Mouse (Mus musculus) embryo, embryonic 9.5 days (tissue): ENCODE measurements around the gene Tmub2.
"Not testable (repeated sequence)": the region's sequence is repeated elsewhere in the genome, so short reads cannot be mapped to it uniquely, and the experiment has no call there.

Experiments
- DNase-seq: peaks from one replicate; pipeline ENCODE4 v3.0.0-alpha.2; 2017; ENCODE audit errors: extremely low spot score

Gene Tmub2

DNA sequence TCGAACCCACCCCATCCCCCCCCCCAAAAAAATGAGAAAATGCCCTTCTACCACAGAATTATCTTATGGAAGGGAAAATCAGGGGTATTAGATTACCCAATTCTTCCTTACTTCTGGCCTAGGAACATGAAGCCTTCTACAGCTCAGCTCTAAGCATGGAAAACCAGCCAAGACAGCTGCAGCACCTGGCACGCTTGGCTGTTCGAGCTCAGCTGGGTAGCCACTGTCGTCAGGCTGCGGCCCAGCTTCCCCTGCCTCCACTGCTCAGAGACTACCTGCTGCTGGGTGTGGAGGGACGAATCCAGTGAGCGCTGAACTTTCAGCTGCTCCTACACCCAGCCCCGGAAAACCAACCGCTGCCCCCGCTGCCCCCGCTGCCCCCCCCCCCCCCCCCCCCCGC, 7.0 kb upstream of the Tmub2 start:
- DNase-seq: no peak

DNA sequence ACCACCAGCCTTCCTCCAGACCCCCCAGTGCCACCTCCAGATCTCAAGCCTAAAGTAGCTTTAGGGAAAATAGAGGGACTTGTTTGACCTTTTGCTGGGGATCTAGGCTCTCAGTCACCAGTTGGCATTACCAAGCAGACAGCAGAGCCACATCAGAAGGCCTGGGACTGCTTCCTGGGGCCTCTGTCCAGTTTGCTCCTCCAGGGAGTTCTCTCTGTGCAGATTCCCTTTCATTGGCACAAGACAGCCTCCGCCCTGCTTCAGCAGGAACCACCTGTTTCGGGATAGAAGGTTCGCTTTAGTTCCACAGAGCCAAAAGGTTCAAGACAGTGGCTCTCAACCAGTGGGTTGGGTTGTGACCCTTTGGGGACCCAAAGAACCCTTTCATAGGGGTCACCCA, 5.1 kb upstream of the Tmub2 start:
- DNase-seq: no peak

DNA sequence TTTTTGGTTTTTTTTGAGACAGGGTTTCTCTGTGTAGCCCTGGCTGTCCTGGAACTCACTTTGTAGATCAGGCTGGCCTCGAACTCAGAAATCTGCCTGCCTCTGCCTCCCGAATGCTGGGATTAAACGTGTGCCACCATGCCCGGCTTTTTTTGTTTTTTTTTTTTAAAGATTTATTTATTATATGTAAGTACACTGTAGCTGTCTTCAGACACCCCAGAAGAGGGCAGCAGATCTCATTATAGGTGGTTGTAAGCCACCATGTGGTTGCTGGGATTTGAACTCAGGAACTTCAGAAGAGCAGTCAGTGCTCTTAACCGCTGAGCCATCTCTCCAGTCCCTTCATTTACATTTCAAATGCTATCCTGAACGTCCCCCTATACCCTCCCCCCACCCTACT, 4.5 kb upstream of the Tmub2 start:
- DNase-seq: not testable (repeated sequence)

DNA sequence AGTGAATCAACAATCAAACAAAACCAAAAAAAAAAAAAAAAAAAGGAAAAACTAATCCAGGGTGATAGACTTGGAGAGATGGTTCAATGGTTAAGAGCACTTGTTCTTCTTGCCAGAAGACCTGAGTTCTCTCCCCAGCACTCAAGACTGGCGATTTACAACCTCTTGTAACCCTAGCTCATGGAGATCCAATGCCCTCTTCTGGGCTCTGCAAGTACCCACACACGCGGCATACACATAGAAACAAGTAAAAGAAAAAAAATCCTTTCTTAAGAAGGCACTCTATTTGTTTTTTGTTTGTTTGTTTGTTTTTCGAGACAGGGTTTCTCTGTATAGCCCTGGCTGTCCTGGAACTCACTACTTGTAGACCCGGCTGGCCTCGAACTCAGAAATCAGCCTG, 809 bp upstream of the Tmub2 start:
- no peak for DNase-seq

DNA sequence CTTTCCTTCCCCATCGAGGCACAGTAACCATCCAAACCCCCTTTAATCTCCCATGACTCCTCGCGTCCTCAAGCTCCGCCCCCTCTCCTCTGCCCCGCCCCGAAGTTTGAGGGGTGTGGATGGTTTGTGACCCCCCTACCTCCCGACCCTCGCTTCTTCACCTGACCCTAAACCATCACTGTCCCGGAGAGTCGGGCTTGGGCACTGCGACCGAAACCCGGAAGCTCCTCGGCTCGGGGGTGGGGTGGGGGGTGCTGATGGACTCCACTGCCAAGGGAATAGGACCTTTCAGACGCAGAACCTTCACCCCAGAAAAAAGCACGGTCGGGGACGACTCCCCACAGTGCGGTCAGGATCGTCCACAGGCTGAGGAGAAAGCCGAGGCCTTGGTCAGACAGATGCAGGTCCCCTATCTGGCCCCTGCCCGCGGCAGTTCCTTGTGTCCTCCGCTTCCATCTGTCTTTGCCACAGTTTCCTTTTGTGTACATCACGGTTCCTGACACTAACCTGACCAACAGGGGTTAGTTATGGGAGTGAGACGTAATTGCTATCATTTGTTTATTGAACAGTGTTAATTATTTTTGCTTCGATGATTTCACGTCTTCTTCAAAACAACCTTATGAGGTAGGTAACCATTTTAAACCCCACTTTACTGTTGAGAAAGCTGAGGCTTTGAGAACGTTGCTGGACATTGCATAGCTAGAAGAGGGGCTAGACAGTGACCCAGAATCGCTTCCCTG, 534 bp downstream of the Tmub2 start:
- DNase-seq: no peak

DNA sequence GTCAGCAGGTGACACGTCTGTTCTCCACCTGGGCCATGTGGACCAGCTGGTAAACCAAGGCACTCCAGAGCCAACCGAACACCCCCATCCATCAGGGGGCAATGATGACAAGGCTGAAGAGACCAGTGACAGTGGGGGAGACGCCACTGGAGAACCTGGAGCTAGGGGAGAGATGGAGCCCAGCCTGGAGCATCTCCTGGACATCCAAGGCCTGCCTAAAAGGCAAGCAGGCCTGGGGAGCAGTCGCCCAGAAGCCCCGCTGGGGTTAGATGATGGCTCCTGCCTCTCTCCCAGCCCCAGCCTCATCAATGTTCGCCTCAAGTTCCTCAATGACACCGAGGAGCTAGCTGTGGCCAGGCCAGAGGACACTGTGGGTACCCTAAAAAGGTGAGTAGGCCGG, 2.8 kb downstream of the Tmub2 start:
- DNase-seq: no peak

DNA sequence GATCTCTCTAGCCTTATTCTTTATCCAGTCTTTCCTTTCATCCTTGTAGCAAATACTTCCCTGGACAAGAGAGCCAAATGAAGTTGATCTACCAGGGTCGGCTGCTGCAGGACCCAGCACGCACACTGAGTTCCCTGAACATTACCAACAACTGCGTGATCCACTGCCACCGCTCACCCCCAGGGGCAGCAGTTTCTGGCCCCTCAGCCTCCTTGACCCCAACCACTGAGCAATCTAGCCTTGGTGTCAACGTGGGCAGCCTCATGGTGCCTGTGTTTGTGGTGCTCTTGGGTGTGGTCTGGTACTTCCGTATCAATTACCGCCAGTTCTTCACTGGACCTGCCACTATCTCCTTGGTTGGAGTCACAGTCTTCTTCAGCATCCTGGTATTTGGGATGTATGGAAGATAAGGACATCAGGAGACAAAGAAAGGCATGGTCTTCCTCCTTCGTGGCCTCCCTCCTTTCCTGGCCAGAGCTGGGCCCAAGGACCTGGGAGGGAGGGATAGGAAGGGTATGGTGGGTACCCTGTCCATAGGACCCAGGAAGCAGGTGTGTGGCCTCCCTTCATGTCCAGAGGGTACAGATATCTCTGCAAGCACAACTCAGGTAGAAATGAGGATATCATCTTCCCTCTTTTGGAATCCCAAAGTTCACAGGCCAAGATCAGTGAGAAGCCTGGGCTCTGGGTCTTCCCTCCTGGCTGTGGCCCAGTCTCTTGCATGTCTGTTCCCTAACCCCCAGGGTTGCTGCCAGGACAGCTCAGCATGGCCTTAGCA, 3.5 kb downstream of the Tmub2 start:
- no peak for DNase-seq

DNA sequence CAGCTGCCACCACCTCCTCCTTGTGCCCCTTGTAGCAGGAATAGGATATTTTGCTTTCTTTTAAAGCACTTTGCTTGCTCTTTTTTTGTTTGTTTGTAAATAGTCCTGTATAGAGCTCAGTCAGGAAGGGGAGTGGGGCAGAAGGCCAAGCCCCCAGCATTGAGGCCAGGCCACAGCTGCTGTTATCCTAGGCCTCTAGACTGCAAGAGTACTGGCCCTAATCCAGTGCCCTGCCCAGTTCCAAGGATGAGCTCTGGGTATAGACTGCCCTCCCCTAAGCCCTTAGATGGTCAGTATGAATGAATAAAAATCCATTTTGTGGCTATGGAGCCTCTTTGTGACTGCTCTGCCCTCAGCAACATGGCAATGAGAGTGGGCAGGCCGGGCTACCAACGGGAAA, 4.2 kb downstream of the Tmub2 start:
- no peak for DNase-seq

DNA sequence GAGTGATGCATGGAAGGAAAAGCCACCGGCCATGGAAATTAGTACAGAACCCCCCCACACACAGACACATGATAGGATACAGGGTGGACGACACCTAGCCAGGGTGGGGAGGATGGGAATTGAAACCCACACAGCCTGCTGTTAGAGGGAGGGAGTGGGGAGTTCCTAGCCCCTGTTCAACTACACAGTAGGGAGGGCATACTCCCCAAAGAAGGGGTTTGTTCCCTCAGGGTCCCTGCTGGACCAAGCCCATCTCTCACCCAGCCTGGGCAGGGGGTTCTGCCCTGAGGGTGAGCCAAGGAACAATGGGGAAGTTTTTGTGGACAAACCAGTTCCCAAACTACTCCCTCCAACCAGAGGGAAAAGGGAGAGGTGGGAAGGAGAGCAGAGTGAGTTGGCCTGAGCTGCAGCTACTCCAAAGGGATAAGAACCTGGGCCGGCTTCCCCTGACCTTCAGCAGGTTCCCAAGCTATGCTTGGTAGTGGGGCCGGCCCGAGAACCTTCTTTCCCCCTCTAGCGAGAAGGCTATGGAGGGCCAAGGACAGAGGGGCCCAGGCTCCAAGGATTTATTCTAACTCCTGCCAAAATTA, 4.9 kb downstream of the Tmub2 start:
- DNase-seq: no peak

DNA sequence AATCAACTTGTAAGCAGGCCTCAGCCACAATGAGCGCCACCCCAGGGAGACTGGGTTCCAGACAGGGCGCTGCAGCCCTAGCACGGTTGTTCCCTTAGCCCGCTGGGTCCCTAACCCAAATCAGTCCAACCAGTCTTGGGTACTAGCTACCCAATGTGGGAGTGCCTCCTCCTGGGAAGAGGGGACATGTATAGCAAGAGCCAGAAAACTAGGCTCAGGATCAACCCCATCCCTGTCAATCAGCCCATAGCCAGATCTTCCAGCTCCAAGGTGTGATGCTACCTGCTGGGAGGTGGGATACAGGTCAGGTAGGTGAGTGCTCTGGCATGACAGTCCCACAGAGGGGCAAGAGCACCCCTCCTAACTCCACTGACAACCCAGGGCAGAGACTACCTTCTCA, 5.4 kb downstream of the Tmub2 start:
- DNase-seq: no peak

DNA sequence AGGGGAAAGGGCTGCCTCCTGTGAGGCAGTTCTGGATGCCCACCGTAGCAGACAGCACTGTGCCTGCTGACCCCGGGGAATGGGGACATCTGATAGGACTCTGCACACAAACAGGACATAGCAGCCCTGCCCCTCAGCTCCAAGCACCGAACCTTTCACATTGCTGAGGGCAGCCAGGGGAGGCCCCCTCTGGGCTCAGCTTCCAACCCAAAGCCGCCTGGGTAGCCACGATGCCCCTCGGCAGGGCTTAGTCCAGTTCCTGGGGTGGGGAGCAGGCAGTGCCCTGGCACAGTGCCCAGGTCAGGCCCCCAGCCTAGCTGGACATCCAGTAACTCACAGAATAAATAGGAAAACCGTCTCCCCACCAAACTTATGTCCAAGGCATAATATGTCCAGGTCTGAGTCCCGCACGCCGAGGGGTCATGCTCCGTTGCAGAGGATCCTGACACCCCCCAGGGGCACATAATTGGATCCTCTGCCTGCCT, 6.4 kb downstream of the Tmub2 start:
- no peak for DNase-seq

DNA sequence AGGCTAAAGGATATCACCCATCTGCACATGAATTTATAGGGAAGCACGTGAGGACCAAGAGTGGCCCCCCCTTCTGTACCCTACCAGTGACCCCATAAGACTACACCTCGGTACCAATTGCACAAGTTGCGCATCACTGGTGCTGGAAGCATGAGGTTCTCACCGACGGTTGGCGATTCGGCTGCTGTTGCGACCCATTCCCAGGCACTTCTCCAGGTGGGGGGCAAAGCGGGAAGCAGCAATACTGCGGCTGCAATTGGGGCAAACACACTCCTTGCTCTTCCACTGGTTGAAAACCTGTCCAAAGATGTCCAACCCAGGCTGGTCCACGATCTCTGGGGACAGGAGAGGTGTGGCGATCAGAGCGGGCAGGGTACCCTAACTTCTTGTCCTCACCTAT, 9.2 kb downstream of the Tmub2 start:
- DNase-seq: no peak

DNA sequence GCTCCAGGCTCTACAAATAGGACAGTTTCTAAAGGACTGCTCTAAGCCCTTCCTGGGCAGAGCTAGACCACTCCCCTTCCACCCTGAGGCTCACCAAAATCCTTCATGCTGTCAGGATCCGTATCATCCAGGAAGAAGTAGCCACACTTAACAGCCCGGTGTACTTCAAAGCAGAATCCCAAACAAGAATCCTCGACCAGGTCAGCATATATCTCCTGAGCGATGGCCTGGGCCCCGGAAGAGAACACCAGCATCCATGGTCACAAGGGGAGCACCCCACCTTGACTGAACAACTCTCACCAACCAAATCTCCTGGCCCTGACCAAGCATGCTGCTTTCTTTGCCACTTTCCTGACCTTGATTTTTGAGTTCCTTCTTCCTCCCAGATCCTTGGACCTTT, 9.7 kb downstream of the Tmub2 start:
- DNase-seq: no peak

DNA sequence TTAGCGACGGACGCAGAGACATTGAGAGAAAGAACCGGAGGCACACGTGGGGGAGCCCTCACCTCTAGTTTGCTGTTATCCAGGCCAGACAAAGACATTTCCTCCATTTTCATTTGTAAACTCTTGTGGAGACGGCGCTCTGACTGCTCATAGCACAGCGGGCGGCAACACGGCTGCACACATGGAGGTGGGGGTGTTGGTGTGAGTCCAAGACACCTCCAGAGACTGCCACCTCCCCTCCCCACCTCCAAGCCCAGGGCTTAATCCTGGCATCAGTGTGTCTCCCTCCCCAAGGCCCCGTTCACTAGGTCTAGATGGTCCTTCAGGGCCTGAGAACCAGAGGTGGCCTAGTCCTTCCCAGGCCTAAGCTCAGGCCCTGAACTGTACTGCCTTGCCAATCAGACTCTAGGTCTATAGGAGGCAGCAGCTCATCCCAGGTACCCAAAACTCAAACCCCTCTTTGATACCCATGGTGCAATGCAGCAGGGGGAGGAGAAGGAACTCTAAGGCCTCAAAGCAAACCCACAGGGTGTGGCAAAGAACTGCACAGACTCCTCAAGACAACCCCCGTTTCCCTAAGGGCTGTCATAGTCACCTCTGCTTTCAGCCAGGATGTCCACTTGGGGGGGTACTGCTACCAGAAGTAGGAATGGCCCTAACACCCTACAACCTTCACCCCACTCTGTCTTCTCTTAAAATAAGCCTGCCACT, 10.3 kb downstream of the Tmub2 start:
- no peak for DNase-seq

DNA sequence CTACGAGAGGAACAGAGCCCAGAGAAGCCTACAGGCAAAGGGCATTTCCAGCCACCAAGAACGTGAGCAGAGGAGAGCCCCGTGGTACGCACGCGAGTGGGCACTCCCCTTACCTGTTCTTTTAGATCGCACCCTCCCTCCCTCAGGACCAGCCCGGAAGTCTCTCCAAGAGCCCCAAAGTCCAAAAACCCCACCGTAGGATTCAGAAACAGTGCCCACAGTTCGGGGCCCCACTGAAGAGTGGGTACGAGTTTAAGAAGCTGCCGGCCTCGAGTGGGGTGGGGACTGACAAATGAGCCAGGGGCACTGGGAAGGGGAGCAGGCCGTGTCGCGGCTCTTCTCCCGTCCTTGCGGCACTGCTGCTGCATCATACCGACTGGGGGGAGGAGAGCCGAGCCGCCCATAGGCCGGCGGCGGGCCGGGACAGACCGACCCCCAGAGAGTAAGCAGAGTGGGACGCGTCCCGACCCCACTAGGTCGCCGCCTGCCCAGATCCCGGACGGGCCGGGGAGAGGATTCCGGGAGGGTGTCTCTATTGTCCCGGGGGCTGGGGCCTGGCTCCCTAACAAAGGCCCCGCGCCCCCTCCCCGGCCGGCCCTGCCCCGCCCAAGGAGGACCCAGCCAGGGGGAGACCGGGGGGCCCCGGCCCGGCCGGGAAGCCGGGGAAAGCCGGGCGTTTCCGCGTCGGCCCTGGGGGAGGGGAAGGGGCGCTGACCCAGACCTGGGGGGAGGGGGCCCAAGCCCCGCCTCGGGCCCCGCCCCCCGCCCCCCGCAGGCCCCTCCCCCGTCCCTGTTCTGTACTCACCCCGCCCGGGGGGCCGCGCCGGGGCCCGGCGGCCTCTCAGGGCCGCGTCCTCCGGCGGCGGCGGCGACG, 11.1 kb downstream of the Tmub2 start:
- peak; percentile 88 for DNase-seq

DNA sequence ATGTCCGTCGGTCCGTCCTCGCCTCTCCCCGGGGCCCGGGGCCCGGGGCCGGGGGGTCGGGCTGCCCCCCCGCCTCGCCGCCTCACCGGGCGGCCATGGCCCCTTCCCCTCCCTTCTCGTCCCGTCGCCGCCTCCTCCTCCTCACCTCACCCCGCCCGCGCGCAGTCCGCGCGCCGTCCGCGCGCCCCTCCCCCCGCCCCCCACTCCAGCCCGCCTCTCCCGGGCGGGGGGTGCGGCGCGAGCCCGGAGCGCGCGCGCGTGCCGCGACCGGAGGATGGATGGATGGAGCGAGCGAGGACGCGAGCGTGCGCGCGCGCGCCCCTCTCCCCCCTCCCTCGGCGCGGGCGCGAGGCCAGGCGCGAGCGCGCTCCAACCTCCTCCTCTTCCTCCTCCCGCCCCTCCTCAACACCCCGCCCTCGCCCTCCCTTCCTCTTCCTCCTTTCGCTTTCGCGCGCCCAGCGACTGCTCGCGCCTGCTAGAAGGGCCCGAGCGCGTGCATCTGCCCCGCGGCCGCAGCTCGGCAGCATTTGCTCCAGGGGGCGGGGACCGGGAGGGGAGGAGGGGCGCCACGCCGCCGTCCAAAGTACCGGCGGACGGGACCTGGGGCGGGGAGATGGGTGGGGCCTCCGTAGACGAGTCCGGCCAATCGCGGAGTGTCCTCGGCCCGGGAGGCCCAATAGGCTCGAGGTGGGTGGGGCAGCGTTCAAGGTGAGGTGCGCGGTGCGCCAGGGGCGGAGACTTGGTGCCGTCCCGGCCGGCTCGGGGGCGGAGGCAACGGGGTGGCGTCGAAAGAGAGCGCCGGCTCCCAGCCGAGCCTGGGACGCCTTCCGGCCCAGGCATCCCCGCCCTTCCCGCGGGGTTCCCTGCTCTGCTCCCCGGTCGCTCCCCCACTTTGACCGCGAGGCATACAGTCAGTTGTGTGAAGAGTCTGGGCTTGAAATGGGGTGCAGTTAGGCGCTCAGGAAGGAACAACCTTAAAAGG, 12.1 kb downstream of the Tmub2 start, which contains the start of gene Atxn7l3:
Gene Atxn7l3, minus strand, starts transcription at position 141 of the 982 bp plus-strand sequence.
- DNase-seq: peak; percentile 99

DNA sequence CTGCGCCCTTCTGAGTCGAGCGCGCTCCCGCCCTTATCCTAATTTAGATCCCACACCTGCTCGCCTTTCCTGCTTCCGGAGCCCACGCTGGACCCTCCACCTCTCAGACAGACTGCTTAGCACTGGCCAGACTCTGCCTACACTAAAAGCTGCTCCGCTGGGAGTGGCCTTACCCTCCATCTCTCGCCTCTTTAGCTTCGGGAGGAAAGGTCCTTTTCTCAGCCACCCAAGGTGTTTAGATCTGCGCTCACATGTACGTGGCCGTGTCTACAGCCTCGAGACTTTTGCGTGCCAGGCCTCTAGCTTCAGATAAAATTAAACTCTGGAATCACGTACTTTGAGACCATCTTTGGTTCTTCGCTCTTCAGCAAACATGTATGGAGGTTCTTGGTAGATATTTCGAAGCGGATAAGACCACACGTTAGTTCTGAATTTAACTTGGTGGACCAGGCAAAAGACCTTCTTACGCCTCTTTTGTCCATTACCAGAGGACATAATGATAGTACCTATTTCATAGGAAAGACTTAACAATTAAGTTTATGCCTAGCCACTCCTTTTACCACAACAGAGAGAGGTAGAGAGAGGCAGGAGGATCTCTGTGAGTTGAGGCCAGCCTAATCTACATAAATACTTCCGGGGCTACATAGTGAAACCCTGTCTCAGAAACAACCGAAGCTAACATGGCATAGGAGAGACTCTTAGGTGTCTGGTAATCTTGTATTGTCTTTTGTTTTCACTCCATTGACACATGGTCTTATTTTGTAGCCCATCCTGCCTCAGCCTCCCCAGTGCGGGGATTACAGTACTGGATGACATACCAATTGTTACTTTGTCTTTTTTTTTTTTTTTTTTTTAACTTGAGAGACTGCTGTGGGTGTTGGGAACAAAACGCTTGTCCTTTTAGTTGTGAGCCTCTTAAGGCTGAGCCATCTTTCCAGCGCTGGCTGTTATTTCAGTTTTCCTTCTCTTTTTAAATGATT, 13.1 kb downstream of the Tmub2 start:
- DNase-seq: no peak

DNA sequence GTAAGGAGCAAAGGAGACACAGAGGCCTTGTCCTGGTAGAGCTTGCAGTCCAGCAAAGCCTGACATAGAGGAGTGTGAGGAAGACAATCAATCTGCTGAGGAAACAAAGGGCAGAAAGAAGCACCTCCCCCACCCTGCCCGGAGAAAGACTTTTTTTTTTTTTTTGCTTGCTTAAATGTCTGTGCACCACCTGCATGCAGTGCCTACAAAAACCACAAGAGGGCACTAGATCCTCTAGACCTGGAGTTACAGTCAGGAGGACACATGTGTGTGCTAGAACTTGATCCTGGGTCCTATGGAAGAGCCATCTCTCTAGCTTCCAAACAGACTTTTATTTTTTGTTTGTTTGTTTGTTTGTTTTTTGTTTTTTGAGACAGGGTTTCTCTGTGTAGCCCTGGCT, 15.1 kb downstream of the Tmub2 start:
- DNase-seq: peak; percentile 73

DNA sequence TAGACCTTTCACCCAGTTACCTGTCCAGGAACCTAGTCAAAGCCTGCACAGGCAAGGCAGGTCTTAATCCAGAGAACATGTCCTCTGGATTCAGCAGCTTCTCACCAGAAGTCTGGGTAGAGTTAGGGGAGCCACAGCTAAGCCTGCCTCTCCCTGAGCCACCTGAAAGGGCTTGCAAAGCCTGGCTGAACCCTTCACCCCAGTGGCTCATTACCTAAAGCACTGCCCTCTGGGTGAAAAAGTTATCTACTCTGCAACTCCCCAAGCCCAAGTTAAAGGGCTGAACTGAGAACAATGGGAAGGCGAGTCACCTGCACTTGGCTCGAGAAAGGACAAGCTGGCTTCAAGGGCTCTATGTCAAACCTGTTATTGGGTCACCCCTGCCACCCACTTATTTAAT, 19.4 kb downstream of the Tmub2 start:
- DNase-seq: no peak
